Mouse (Mus musculus) adrenal gland, postnatal 25 days (tissue): ENCODE data around the gene Fam228b. TPM values are rescaled to one million over a fixed set of nuclear protein-coding genes. Genes with fewer than 3 reads are reported as not detected.
"Not testable (repeated sequence)": the region's sequence is repeated elsewhere in the genome, so short reads cannot be mapped to it uniquely, and the experiment has no call there.

Experiments used
- DNase-seq: peaks from one replicate; pipeline ENCODE4 v3.0.0; 2021; ENCODE audit warnings: mixed read lengths
- total RNA-seq: library from RNA; stranded (reverse); gene quantifications from 2 replicates; pipeline ENCODE4 v1.2.3, GENCODE M21; 2021

The Fam228b gene
- total RNA-seq, 1 experiment from 2014 or later = 9.2 TPM

- DNase-seq = no peak
Observed at GRCm38 (mm10) chr12:4742183-4742582, 26.9 kb downstream of the Fam228b start.

- peak; percentile 46 for DNase-seq
Observed at GRCm38 (mm10) chr12:4740823-4741222, 28.2 kb downstream of the Fam228b start.

GRCm38 (mm10) chr12:4738031-4738576, 31.0 kb downstream of the Fam228b start, which contains the start of gene Fam228a:
Gene Fam228a, minus strand, starts transcription at chr12:4738430.
- no peak for DNase-seq

GRCm38 (mm10) chr12:4732332-4732731, 36.7 kb downstream of the Fam228b start:
- DNase-seq = no peak

GRCm38 (mm10) chr12:4731629-4732028, 37.4 kb downstream of the Fam228b start:
- no peak for DNase-seq

GRCm38 (mm10) chr12:4729165-4729564, 39.9 kb downstream of the Fam228b start:
- no peak for DNase-seq

- DNase-seq = no peak
Observed at GRCm38 (mm10) chr12:4719762-4720754, 49.0 kb downstream of the Fam228b start.

- no peak for DNase-seq
Observed at GRCm38 (mm10) chr12:4719066-4719761, 49.9 kb downstream of the Fam228b start.

- peak; percentile 15 for DNase-seq
Observed at GRCm38 (mm10) chr12:4717417-4717816, 51.6 kb downstream of the Fam228b start.

GRCm38 (mm10) chr12:4715606-4716005, 53.5 kb downstream of the Fam228b start:
- DNase-seq = no peak

- DNase-seq = no peak
Observed at GRCm38 (mm10) chr12:4713361-4713760, 55.7 kb downstream of the Fam228b start.

GRCm38 (mm10) chr12:4709926-4710325, 59.1 kb downstream of the Fam228b start:
- no peak for DNase-seq

GRCm38 (mm10) chr12:4708881-4709604, 60.0 kb downstream of the Fam228b start:
- DNase-seq = no peak

- DNase-seq = no peak
Observed at GRCm38 (mm10) chr12:4708296-4708695, 60.8 kb downstream of the Fam228b start.

- no peak for DNase-seq
Observed at GRCm38 (mm10) chr12:4707488-4708017, 61.5 kb downstream of the Fam228b start.

- no peak for DNase-seq
Observed at GRCm38 (mm10) chr12:4706901-4707300, 62.2 kb downstream of the Fam228b start.

- DNase-seq = no peak
Observed at GRCm38 (mm10) chr12:4706175-4706574, 62.9 kb downstream of the Fam228b start.

GRCm38 (mm10) chr12:4705626-4706025, 63.4 kb downstream of the Fam228b start:
- not testable (repeated sequence) for DNase-seq

GRCm38 (mm10) chr12:4694534-4694933, 74.5 kb downstream of the Fam228b start:
- DNase-seq = no peak

- DNase-seq = no peak
Observed at GRCm38 (mm10) chr12:4691193-4691592, 77.9 kb downstream of the Fam228b start.
